In genomic region chr6:56361348-56362127, GRCm38 (mm10) we compare ENCODE assay signal across 9 mouse cellular contexts.
A peak's percentile ranks its signal among the peaks of the same experiment; 100 is the strongest.
DNase-seq lines count a peak whose midpoint lies in the region; ATAC-seq and TF ChIP-seq lines count a peak whose summit lies in the region.
"Had no signal": no experiment of that assay in that cellular context is flagged by ENCODE, and none has a peak within 500 bp of the region (broad histone marks: within the 10 kb centered on the region; RNA-seq: fewer than 3 reads in every experiment).

No protein-coding gene starts in this region.

- DNase-seq in lung, postnatal 0 days (ENCODE audit: low spot score) = no peak
- DNase-seq in lung, postnatal 4 days = no peak
- DNase-seq in intestine, embryonic 14.5 days (ENCODE audit: low spot score) = peak; percentile 57
- DNase-seq in left cerebral cortex, postnatal 4 days = no peak
- no peak for DNase-seq in urinary bladder, postnatal 14 days (ENCODE audit: low spot score)

- ATAC-seq in lung, postnatal 0 days = no peak
- peak; percentile 64 for ATAC-seq in forebrain, embryonic 12.5 days (ENCODE audit: low FRiP score)
- ATAC-seq in intestine, embryonic 14.5 days (replicated peaks; ENCODE audit: low FRiP score, low TSS enrichment, low read depth) = peak; percentile 61; the same call in 1 of the 2 replicates
- ATAC-seq in granulocyte monocyte progenitor cell, adult 5-6 weeks (replicated peaks; ENCODE audit: poor library complexity, severe bottlenecking) = no peak

- H3K36me3 ChIP-seq in lung, postnatal 0 days (ENCODE audit: insufficient read depth, low read length) = no peaks in the 10 kb centered on the region
- no peaks in the 10 kb centered on the region for H3K36me3 ChIP-seq in forebrain, embryonic 12.5 days (replicated peaks)
- no peaks in the 10 kb centered on the region for H3K36me3 ChIP-seq in intestine, embryonic 14.5 days (ENCODE audit: control insufficient read depth, insufficient read depth, low read length)
- H3K36me3 ChIP-seq: liver, embryonic 15.5 days had no signal

- peaks cover 7% of the 10 kb centered on the region; the same call in 1 of the 2 replicates for H3K27me3 ChIP-seq in lung, postnatal 0 days (replicated peaks; ENCODE audit: insufficient read depth, low read length)
- peaks cover 15% of the 10 kb centered on the region; the same call in 1 of the 2 replicates for H3K27me3 ChIP-seq in forebrain, embryonic 12.5 days
- H3K27me3 ChIP-seq in intestine, embryonic 14.5 days (replicated peaks; ENCODE audit: control insufficient read depth, insufficient read depth, low read length) = peaks cover 6% of the 10 kb centered on the region

- H3K4me3 ChIP-seq in lung, postnatal 0 days (ENCODE audit: low read depth, low read length) = no peak overlapping the region
- peak overlapping the region; percentile 49 for H3K4me3 ChIP-seq in forebrain, embryonic 12.5 days (replicated peaks)
- H3K4me3 ChIP-seq in intestine, embryonic 14.5 days (ENCODE audit: low read depth, low read length) = peak overlapping the region; percentile 33
- peak overlapping the region; percentile 38 for H3K4me3 ChIP-seq in olfactory bulb, adult 2 months (ENCODE audit: insufficient read depth, low read depth, low read length)
- H3K4me3 ChIP-seq: liver, embryonic 15.5 days had no signal

- intact Hi-C loops in left cerebral cortex, postnatal 4 days (cut with DNase I) = no loop called here

- H3K4me2 ChIP-seq in lung, postnatal 0 days (replicated peaks; ENCODE audit: low read depth, low read length) = peak overlapping the region; percentile 35
- H3K4me2 ChIP-seq in forebrain, embryonic 12.5 days = peak overlapping the region; percentile 91
- peak overlapping the region; percentile 62 for H3K4me2 ChIP-seq in intestine, embryonic 14.5 days (ENCODE audit: low read length)
- H3K4me2 ChIP-seq: liver, embryonic 15.5 days had no signal

- H3K9ac ChIP-seq in lung, postnatal 0 days (replicated peaks; ENCODE audit: low read depth) = no peak overlapping the region
- H3K9ac ChIP-seq in forebrain, embryonic 12.5 days = peak overlapping the region; percentile 72
- H3K9ac ChIP-seq in intestine, embryonic 14.5 days (ENCODE audit: low read length) = peak overlapping the region; percentile 34
- H3K9ac ChIP-seq: liver, embryonic 15.5 days had no signal

- H3K9me3 ChIP-seq in lung, postnatal 0 days (ENCODE audit: low read length) = no peaks in the 10 kb centered on the region
- no peaks in the 10 kb centered on the region for H3K9me3 ChIP-seq in forebrain, embryonic 12.5 days
- no peaks in the 10 kb centered on the region for H3K9me3 ChIP-seq in intestine, embryonic 14.5 days (ENCODE audit: control insufficient read depth, low read length)
- H3K9me3 ChIP-seq: liver, embryonic 15.5 days had no signal

- WGBS in lung, postnatal 0 days = 4% methylated on average over 19 of the region's 19 CpGs
- 1% methylated on average over 19 of the region's 19 CpGs for WGBS in forebrain, embryonic 12.5 days
- 3% methylated on average over 19 of the region's 19 CpGs for WGBS in intestine, embryonic 14.5 days
- WGBS in olfactory bulb, adult 2 months = 4% methylated on average over 19 of the region's 19 CpGs

- H3K27ac ChIP-seq in lung, postnatal 0 days (ENCODE audit: low read length) = no peak overlapping the region
- H3K27ac ChIP-seq in forebrain, embryonic 12.5 days = no peak overlapping the region
- H3K27ac ChIP-seq in intestine, embryonic 14.5 days (ENCODE audit: low read depth) = no peak overlapping the region
- no peak overlapping the region for H3K27ac ChIP-seq in olfactory bulb, adult 2 months (ENCODE audit: insufficient read depth, low read depth, low read length)
- H3K27ac ChIP-seq: liver, embryonic 15.5 days had no signal

- H3K4me1 ChIP-seq in lung, postnatal 0 days (ENCODE audit: insufficient read depth, low read depth, low read length) = no peaks in the 10 kb centered on the region
- H3K4me1 ChIP-seq in forebrain, embryonic 12.5 days = peaks cover 18% of the 10 kb centered on the region
- H3K4me1 ChIP-seq in intestine, embryonic 14.5 days (replicated peaks; ENCODE audit: control insufficient read depth, insufficient read depth, low read length) = peaks cover 7% of the 10 kb centered on the region; the same call in 1 of the 2 replicates
- H3K4me1 ChIP-seq in olfactory bulb, adult 2 months (ENCODE audit: control insufficient read depth, insufficient read depth, low read length) = peaks cover 9% of the 10 kb centered on the region
- H3K4me1 ChIP-seq: liver, embryonic 15.5 days had no signal

- TF ChIP-seq EP300 in lung, postnatal 0 days (IDR thresholded peaks at IDR 0.05) = no peak

- no peak for TF ChIP-seq CTCF in lung, postnatal 0 days (IDR thresholded peaks at IDR 0.05)
- no peak for TF ChIP-seq CTCF in olfactory bulb, adult 2 months (IDR thresholded peaks at IDR 0.05; ENCODE audit: insufficient read depth, low read depth, low read length)

- TF ChIP-seq POLR2A in olfactory bulb, adult 2 months (IDR thresholded peaks at IDR 0.05; ENCODE audit: insufficient read depth, low read depth, low read length) = no peak

Comparison
In these comparisons a context has a peak if more than half of its experiments do, and no peak if none do; other contexts are left out.
1. ATAC-seq: peak in forebrain, embryonic 12.5 days (single experiment) and intestine, embryonic 14.5 days (single experiment); none in lung, postnatal 0 days (single experiment) and granulocyte monocyte progenitor cell, adult 5-6 weeks (single experiment).
2. H3K4me2 ChIP-seq: peak in every context shown above with its lines; median percentile 91 in forebrain, embryonic 12.5 days; 62 in intestine, embryonic 14.5 days; 35 in lung, postnatal 0 days.